ENCODE assay signal across 22 mouse cellular contexts in the genomic region with DNA sequence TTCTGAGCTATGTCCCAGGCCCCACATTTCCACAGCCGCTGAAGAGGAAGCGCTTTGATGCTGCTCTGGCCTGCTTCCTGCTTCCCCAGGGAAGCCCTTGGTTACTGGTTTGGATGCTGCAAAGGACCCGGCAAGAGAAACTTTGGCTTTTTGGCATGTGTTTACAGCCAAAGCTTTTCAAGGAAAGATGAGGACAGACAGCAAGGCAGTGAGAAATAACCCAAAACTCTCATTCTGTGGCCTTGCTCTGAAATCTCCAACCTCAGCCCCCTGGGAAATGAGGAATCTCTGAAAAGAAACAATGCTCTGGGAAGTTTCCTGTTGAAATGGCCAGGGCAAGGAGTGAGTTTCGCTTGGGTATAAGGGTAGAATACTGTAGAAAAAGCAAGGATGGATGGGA. TPM values are rescaled to one million over a fixed set of nuclear protein-coding genes. Genes with fewer than 3 reads are reported as not detected.
DNase-seq lines count a peak whose midpoint lies in the region; ATAC-seq and TF ChIP-seq lines count a peak whose summit lies in the region.
"Had no signal": no experiment of that assay in that cellular context is flagged by ENCODE, and none has a peak within 500 bp of the region (broad histone marks: within the 10 kb centered on the region; RNA-seq: fewer than 3 reads in every experiment).

No protein-coding gene starts in this region.

- H3K9me3 ChIP-seq in kidney, postnatal 0 days (replicated peaks; ENCODE audit: low read length) = no peaks in the 10 kb centered on the region
- H3K9me3 ChIP-seq in kidney, embryonic 14.5 days (ENCODE audit: control insufficient read depth, low read length) = no peaks in the 10 kb centered on the region
- H3K9me3 ChIP-seq: hindbrain, embryonic 10.5 days; liver, embryonic 12.5 days; midbrain, embryonic 12.5 days; neural tube, embryonic 15.5 days had no signal

- H3K27me3 ChIP-seq in kidney, postnatal 0 days (ENCODE audit: insufficient read depth, low read length) = no peaks in the 10 kb centered on the region
- H3K27me3 ChIP-seq in kidney, embryonic 14.5 days (ENCODE audit: control insufficient read depth, insufficient read depth, low read length) = peaks cover 10% of the 10 kb centered on the region; the same call in 1 of the 2 replicates

- H3K36me3 ChIP-seq in kidney, postnatal 0 days (ENCODE audit: insufficient read depth, low read length) = no peaks in the 10 kb centered on the region
- no peaks in the 10 kb centered on the region for H3K36me3 ChIP-seq in kidney, embryonic 14.5 days (ENCODE audit: control insufficient read depth, insufficient read depth, low read length)
- H3K36me3 ChIP-seq: hindbrain, embryonic 10.5 days; liver, embryonic 12.5 days; midbrain, embryonic 12.5 days; neural tube, embryonic 15.5 days had no signal

- H3K27ac ChIP-seq in gastrocnemius, adult 2 months = peak overlapping the region; percentile 53; the same call in 1 of the 2 replicates
- H3K27ac ChIP-seq in kidney, postnatal 0 days = no peak overlapping the region
- no peak overlapping the region for H3K27ac ChIP-seq in kidney, embryonic 14.5 days (ENCODE audit: low read depth, low read length)
- H3K27ac ChIP-seq: hindbrain, embryonic 10.5 days; hindbrain, postnatal 0 days; liver, embryonic 12.5 days; midbrain, embryonic 12.5 days; neural tube, embryonic 15.5 days had no signal

- intact Hi-C loops in gastrocnemius, adult 2 months (cut with DNase I) = no loop called here
- intact Hi-C loops in heart, postnatal 10 days (cut with DNase I) = no loop called here

- H3K4me2 ChIP-seq in kidney, postnatal 0 days (ENCODE audit: low read length) = no peak overlapping the region
- no peak overlapping the region for H3K4me2 ChIP-seq in kidney, embryonic 14.5 days (replicated peaks; ENCODE audit: low read depth, low read length)
- H3K4me2 ChIP-seq: liver, embryonic 12.5 days; midbrain, embryonic 12.5 days; neural tube, embryonic 15.5 days had no signal

- TF ChIP-seq CTCF in gastrocnemius, adult 2 months (IDR thresholded peaks at IDR 0.05) = no peak
- no peak for TF ChIP-seq CTCF in kidney, postnatal 0 days (IDR thresholded peaks at IDR 0.05; ENCODE audit: low read depth)

- no peak overlapping the region for H3K4me3 ChIP-seq in gastrocnemius, adult 2 months
- no peak overlapping the region for H3K4me3 ChIP-seq in kidney, postnatal 0 days (replicated peaks; ENCODE audit: low read depth, low read length)
- H3K4me3 ChIP-seq in kidney, embryonic 14.5 days (ENCODE audit: low read length) = no peak overlapping the region
- H3K4me3 ChIP-seq: hindbrain, embryonic 10.5 days; liver, embryonic 12.5 days; midbrain, embryonic 12.5 days; neural tube, embryonic 15.5 days had no signal

- no peak for DNase-seq in gastrocnemius, adult 2 months
- DNase-seq in gastrocnemius, adult 8-10 months (ENCODE audit: low spot score in 2 of 2) = no peak
- DNase-seq in kidney, postnatal 0 days (ENCODE audit: low spot score) = peak; percentile 19
- peak; percentile 30 to 38 for DNase-seq in heart, postnatal 10 days
- DNase-seq in skeletal muscle tissue, adult 2 months (ENCODE audit: low read depth, low spot score) = peak; percentile 29
- no peak for DNase-seq in frontal cortex, adult 2 months (ENCODE audit: extremely low spot score in 1 of 2, low spot score in 1 of 2)
- DNase-seq: adrenal gland, postnatal 25 days; cerebellum, adult 8-10 months; cerebellum, postnatal 36 days; forebrain, postnatal 0 days; kidney, adult 9 months; left cerebral cortex, postnatal 4 days; lung, adult 18-20 months; right cerebral cortex, adult 18-20 months; right cerebral cortex, postnatal 4 days had no signal

- H3K4me1 ChIP-seq in kidney, postnatal 0 days (replicated peaks; ENCODE audit: insufficient read depth, low read length) = no peaks in the 10 kb centered on the region
- peaks cover 3% of the 10 kb centered on the region; the same call in 1 of the 2 replicates for H3K4me1 ChIP-seq in kidney, embryonic 14.5 days (ENCODE audit: control insufficient read depth, insufficient read depth, low read length)

- ATAC-seq in kidney, postnatal 0 days (replicated peaks; ENCODE audit: low FRiP score, low read depth) = no peak
- no peak for ATAC-seq in kidney, embryonic 14.5 days (ENCODE audit: low FRiP score, low TSS enrichment)
- ATAC-seq: forebrain, postnatal 0 days; hindbrain, postnatal 0 days; intestine, embryonic 16.5 days; liver, embryonic 12.5 days had no signal

- 58% methylated on average over 4 of the region's 4 CpGs for WGBS in kidney, postnatal 0 days
- 67% methylated on average over 4 of the region's 4 CpGs for WGBS in kidney, embryonic 14.5 days

- no peak overlapping the region for H3K9ac ChIP-seq in kidney, postnatal 0 days (ENCODE audit: low read depth, low read length)
- no peak overlapping the region for H3K9ac ChIP-seq in kidney, embryonic 14.5 days (ENCODE audit: low read depth, low read length)
- H3K9ac ChIP-seq: forebrain, postnatal 0 days; liver, embryonic 12.5 days; midbrain, embryonic 12.5 days; neural tube, embryonic 15.5 days had no signal

RNA-seq across cellular contexts. Expression of a gene that starts 26.9 kb away (rescaled TPM):
- total RNA-seq in gastrocnemius, adult 2 months (2021) = 10 to 100 TPM; 22.3 TPM
- total RNA-seq in gastrocnemius, adult 8-10 months (2022) = 10 to 100 TPM; 20.8 to 25.7 (median 22.8) TPM
- polyA plus RNA-seq in kidney, postnatal 0 days (2015; fragmentation: Nextera tagmentation; extraction: Ambion mirVana) = 12.7 and 12.8 TPM in 2 replicates
- 20.9 and 21.0 TPM in 2 replicates for polyA plus RNA-seq in kidney, embryonic 14.5 days (2014; fragmentation: Nextera tagmentation; extraction: Ambion mirVana)
- total RNA-seq in heart, postnatal 10 days (2021) = 10 to 100 TPM; 25.8 to 29.3 TPM
- polyA plus RNA-seq in frontal cortex, adult 2 months (2012; rRNA removed) = 5.3 and 5.9 TPM in 2 replicates

Comparison
In these comparisons a context has a peak if more than half of its experiments do, and no peak if none do; other contexts are left out.
1. DNase-seq: peak in kidney, postnatal 0 days (single experiment), heart, postnatal 10 days (2 of 2) and skeletal muscle tissue, adult 2 months (single experiment); none in gastrocnemius, adult 2 months (single experiment), gastrocnemius, adult 8-10 months (0 of 2) and frontal cortex, adult 2 months (0 of 2).